Mouse (Mus musculus): ENCODE data around the gene Ciao2a. TPM values are rescaled to one million over a fixed set of nuclear protein-coding genes. Genes with fewer than 3 reads are reported as not detected.

Ciao2a gene
- polyA plus RNA-seq, 1 experiment from 2014 or later: 89.0 TPM

- 7% methylated on average over 5 of the region's 5 CpGs for WGBS
Measured at GRCm38 (mm10) chr9:66123648-66124047, 2.8 kb upstream of the Ciao2a start.

GRCm38 (mm10) chr9:66124111-66124531 is 2.3 kb upstream of the Ciao2a start:
- H3K36me3 ChIP-seq: no peaks in the 10 kb centered on the region
- peaks cover 55% of the 10 kb centered on the region for H3K4me1 ChIP-seq
- no peaks in the 10 kb centered on the region for H3K9me3 ChIP-seq
- under 1% methylated on average over 12 of the region's 12 CpGs for WGBS
- H3K27me3 ChIP-seq: no peaks in the 10 kb centered on the region
- peak; percentile 14 for ATAC-seq (replicated peaks)
- H3K9ac ChIP-seq (replicated peaks): peak overlapping the region; percentile 78
- H3K27ac ChIP-seq (replicated peaks): peak overlapping the region; percentile 89
- peak overlapping the region; percentile 61 for H3K4me3 ChIP-seq
- peak overlapping the region; percentile 63 for H3K4me2 ChIP-seq (replicated peaks)

More at GRCm38 (mm10) chr9:66123648-66124047, 2.8 kb upstream of the Ciao2a start:
- Histone ChIP-seq H3K27ac (replicated peaks) (peak overlapping the region; percentile 89; the same call in 1 of the 2 replicates), H3K4me1 (peaks cover 55% of the 10 kb centered on the region), H3K4me2 (replicated peaks) (peak overlapping the region; percentile 63), H3K9me3 (no peaks in the 10 kb centered on the region), H3K36me3 (no peaks in the 10 kb centered on the region), H3K4me3 (peak overlapping the region; percentile 61), H3K9ac (replicated peaks) (peak overlapping the region; percentile 78), H3K27me3 (no peaks in the 10 kb centered on the region)
- ATAC-seq (replicated peaks): no peak

GRCm38 (mm10) chr9:66124681-66125542 is 1.5 kb upstream of the Ciao2a start:
- peak; percentile 98 for ATAC-seq (replicated peaks)
- Histone ChIP-seq H3K9me3 (no peaks in the 10 kb centered on the region), H3K27me3 (no peaks in the 10 kb centered on the region), H3K4me2 (replicated peaks) (peak overlapping the region; percentile 63), H3K4me3 (peak overlapping the region; percentile 61), H3K4me1 (peaks cover 52% of the 10 kb centered on the region), H3K9ac (replicated peaks) (peak overlapping the region; percentile 78), H3K36me3 (no peaks in the 10 kb centered on the region), H3K27ac (replicated peaks) (peak overlapping the region; percentile 89)
- WGBS: 11% methylated on average over 33 of the region's 33 CpGs

- Histone ChIP-seq H3K4me1 (peaks cover 44% of the 10 kb centered on the region), H3K9me3 (no peaks in the 10 kb centered on the region), H3K4me2 (replicated peaks) (peak overlapping the region; percentile 70), H3K27me3 (no peaks in the 10 kb centered on the region), H3K36me3 (no peaks in the 10 kb centered on the region), H3K4me3 (peak overlapping the region; percentile 54), H3K27ac (replicated peaks) (peak overlapping the region; percentile 89), H3K9ac (replicated peaks) (peak overlapping the region; percentile 10; the same call in 1 of the 2 replicates)
- 63% methylated on average over 12 of the region's 12 CpGs for WGBS
- ATAC-seq (replicated peaks): no peak
Measured at GRCm38 (mm10) chr9:66125543-66126455, 612 bp upstream of the Ciao2a start.

GRCm38 (mm10) chr9:66127193-66127546 is 759 bp downstream of the Ciao2a start:
- H3K4me3 ChIP-seq: peak overlapping the region; percentile 54
- ATAC-seq (replicated peaks): no peak
- H3K4me2 ChIP-seq (replicated peaks): peak overlapping the region; percentile 70
- H3K4me1 ChIP-seq: peaks cover 35% of the 10 kb centered on the region
- 42% methylated on average over 6 of the region's 6 CpGs for WGBS
- H3K9ac ChIP-seq (replicated peaks): peak overlapping the region; percentile 61
- no peaks in the 10 kb centered on the region for H3K9me3 ChIP-seq
- H3K36me3 ChIP-seq: no peaks in the 10 kb centered on the region
- H3K27me3 ChIP-seq: no peaks in the 10 kb centered on the region
- no peak overlapping the region for H3K27ac ChIP-seq (replicated peaks)

GRCm38 (mm10) chr9:66127884-66128283 is 1.5 kb downstream of the Ciao2a start:
- ATAC-seq (replicated peaks): no peak
- WGBS: 98% methylated on average over 4 of the region's 4 CpGs
- H3K27ac ChIP-seq (replicated peaks): no peak overlapping the region
- H3K27me3 ChIP-seq: no peaks in the 10 kb centered on the region
- peak overlapping the region; percentile 70; the same call in 1 of the 2 replicates for H3K4me2 ChIP-seq (replicated peaks)
- no peak overlapping the region for H3K9ac ChIP-seq (replicated peaks)
- no peak overlapping the region for H3K4me3 ChIP-seq
- no peaks in the 10 kb centered on the region for H3K9me3 ChIP-seq
- H3K4me1 ChIP-seq: peaks cover 35% of the 10 kb centered on the region
- peaks cover 1% of the 10 kb centered on the region for H3K36me3 ChIP-seq

GRCm38 (mm10) chr9:66131466-66131865 is 5.1 kb downstream of the Ciao2a start:
- H3K4me1 ChIP-seq: peaks cover 13% of the 10 kb centered on the region
- H3K4me2 ChIP-seq (replicated peaks): no peak overlapping the region
- H3K9ac ChIP-seq (replicated peaks): no peak overlapping the region
- H3K27me3 ChIP-seq: no peaks in the 10 kb centered on the region
- no peak overlapping the region for H3K27ac ChIP-seq (replicated peaks)
- H3K36me3 ChIP-seq: peaks cover 23% of the 10 kb centered on the region
- H3K4me3 ChIP-seq: no peak overlapping the region
- 88% methylated on average over 2 of the region's 2 CpGs for WGBS
- no peaks in the 10 kb centered on the region for H3K9me3 ChIP-seq
- ATAC-seq (replicated peaks): no peak

GRCm38 (mm10) chr9:66135967-66136366 is 9.6 kb downstream of the Ciao2a start:
- no peaks in the 10 kb centered on the region for H3K27me3 ChIP-seq
- H3K36me3 ChIP-seq: peaks cover 59% of the 10 kb centered on the region
- no peaks in the 10 kb centered on the region for H3K9me3 ChIP-seq
- WGBS: 56% methylated on average over 4 of the region's 4 CpGs
- no peak overlapping the region for H3K4me3 ChIP-seq
- no peak overlapping the region for H3K27ac ChIP-seq (replicated peaks)
- H3K9ac ChIP-seq (replicated peaks): no peak overlapping the region
- ATAC-seq (replicated peaks): no peak
- no peak overlapping the region for H3K4me2 ChIP-seq (replicated peaks)
- H3K4me1 ChIP-seq: no peaks in the 10 kb centered on the region

GRCm38 (mm10) chr9:66138193-66138592 is 11.8 kb downstream of the Ciao2a start:
- H3K9me3 ChIP-seq: no peaks in the 10 kb centered on the region
- no peak for ATAC-seq (replicated peaks)
- no peaks in the 10 kb centered on the region for H3K27me3 ChIP-seq
- H3K4me2 ChIP-seq (replicated peaks): no peak overlapping the region
- 93% methylated on average over 7 of the region's 7 CpGs for WGBS
- no peak overlapping the region for H3K27ac ChIP-seq (replicated peaks)
- no peak overlapping the region for H3K9ac ChIP-seq (replicated peaks)
- H3K4me3 ChIP-seq: no peak overlapping the region
- no peaks in the 10 kb centered on the region for H3K4me1 ChIP-seq
- peaks cover 54% of the 10 kb centered on the region for H3K36me3 ChIP-seq

GRCm38 (mm10) chr9:66142265-66142664 is 15.9 kb downstream of the Ciao2a start:
- Histone ChIP-seq H3K4me1 (no peaks in the 10 kb centered on the region), H3K4me2 (replicated peaks) (no peak overlapping the region), H3K36me3 (peaks cover 28% of the 10 kb centered on the region), H3K9me3 (no peaks in the 10 kb centered on the region), H3K27ac (replicated peaks) (no peak overlapping the region), H3K4me3 (no peak overlapping the region), H3K27me3 (no peaks in the 10 kb centered on the region), H3K9ac (replicated peaks) (no peak overlapping the region)
- 83% methylated on average over 1 of the region's 1 CpGs for WGBS
- no peak for ATAC-seq (replicated peaks)

GRCm38 (mm10) chr9:66144248-66144647 is 17.8 kb downstream of the Ciao2a start:
- Histone ChIP-seq H3K4me1 (no peaks in the 10 kb centered on the region), H3K4me3 (no peak overlapping the region), H3K27me3 (no peaks in the 10 kb centered on the region), H3K9me3 (no peaks in the 10 kb centered on the region), H3K36me3 (peaks cover 13% of the 10 kb centered on the region), H3K9ac (replicated peaks) (no peak overlapping the region), H3K4me2 (replicated peaks) (no peak overlapping the region), H3K27ac (replicated peaks) (no peak overlapping the region)
- ATAC-seq (replicated peaks): peak; percentile 43; the same call in 1 of the 2 replicates
- WGBS: 5% methylated on average over 6 of the region's 6 CpGs

- Histone ChIP-seq H3K9ac (replicated peaks) (no peak overlapping the region), H3K27me3 (no peaks in the 10 kb centered on the region), H3K27ac (replicated peaks) (no peak overlapping the region), H3K9me3 (no peaks in the 10 kb centered on the region), H3K4me3 (no peak overlapping the region), H3K4me2 (replicated peaks) (no peak overlapping the region), H3K36me3 (no peaks in the 10 kb centered on the region), H3K4me1 (no peaks in the 10 kb centered on the region)
- ATAC-seq (replicated peaks): no peak
Measured at GRCm38 (mm10) chr9:66146141-66146540, 19.7 kb downstream of the Ciao2a start.

Measured in forebrain, embryonic 15.5 days (tissue).